Mouse (Mus musculus) spleen, adult 12 weeks (tissue): Measurements from ENCODE around the gene Slc16a5.

Source experiments
- DNase-seq: peaks from one replicate; pipeline ENCODE4 v3.0.0; 2022; ENCODE audit warnings: low spot score

Gene Slc16a5

DNA sequence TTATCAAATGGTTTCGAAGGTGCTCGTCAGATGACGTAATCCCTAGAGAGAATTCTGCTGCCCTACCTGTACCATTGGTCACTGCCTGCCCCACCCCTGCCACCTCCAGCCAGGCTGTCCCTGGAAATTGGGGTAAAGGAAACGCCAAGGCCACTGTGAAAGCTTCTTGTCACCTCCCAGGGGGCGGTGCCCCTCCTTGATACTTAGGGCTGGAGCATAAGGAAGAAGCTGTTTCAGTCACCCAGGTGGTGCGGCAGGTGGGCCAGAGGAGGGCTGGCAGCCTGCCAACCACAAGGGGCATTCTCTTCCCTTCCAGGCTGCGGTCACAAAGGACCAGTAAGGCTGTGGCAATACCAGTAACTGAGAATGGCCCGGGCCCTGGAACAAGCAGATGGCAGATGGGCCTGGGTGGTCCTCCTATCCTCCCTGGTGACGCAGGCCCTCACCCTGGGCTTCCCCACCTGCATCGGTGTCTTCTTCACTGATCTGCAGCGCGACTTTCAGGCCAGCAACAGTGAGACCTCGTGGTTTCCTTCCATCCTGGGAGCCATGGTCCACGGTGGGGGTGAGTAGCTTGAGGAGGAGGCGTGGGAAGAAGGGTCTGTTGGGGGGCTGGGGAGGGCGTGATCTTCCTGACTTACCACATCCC, at the start of gene Slc16a5:
TSS of gene Slc16a5 (plus strand) at position 232 of the 649 bp plus-strand sequence.
- DNase-seq: no peak

DNA sequence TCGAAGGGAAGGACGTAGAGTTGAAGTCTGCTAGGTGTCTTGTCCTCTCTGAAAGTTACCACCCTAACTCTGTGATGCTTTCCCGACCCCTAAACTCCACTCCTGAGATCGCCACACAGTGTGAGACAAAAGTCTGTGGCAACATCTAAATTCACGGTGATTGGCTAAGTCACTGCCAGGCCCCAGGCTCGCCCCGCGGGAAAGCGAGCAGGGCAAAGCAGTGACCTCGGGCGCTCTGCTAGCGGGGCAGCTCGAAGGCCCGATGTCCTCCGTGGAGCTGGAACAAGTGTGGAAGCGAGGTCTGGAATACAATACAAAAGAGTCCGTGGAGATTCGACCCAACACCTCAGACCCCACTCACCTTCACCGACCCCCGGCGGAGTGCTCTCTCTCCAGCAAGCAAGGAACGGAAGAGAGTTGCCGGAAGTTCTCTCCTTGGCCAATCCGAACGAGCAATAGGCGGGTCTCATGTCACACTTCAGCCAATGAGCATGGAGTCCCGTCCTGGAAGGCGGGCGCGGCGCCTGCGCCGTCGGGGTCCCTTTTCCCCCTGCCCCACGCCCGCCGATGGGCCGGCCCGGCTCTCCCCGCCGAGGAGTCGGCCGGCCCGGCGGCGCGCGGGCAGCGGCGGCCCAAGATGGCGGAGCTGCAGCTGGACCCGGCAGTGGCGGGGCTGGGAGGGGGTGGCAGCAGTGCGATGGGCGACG, 42.6 kb upstream of the Slc16a5 start, which contains the start of the genes Atp5h and Kctd2:
TSS of gene Atp5h (minus strand) at position 432 of the 707 bp plus-strand sequence.
TSS of gene Kctd2 (plus strand) at position 598 of the 707 bp plus-strand sequence.
- DNase-seq: peak; percentile 92

DNA sequence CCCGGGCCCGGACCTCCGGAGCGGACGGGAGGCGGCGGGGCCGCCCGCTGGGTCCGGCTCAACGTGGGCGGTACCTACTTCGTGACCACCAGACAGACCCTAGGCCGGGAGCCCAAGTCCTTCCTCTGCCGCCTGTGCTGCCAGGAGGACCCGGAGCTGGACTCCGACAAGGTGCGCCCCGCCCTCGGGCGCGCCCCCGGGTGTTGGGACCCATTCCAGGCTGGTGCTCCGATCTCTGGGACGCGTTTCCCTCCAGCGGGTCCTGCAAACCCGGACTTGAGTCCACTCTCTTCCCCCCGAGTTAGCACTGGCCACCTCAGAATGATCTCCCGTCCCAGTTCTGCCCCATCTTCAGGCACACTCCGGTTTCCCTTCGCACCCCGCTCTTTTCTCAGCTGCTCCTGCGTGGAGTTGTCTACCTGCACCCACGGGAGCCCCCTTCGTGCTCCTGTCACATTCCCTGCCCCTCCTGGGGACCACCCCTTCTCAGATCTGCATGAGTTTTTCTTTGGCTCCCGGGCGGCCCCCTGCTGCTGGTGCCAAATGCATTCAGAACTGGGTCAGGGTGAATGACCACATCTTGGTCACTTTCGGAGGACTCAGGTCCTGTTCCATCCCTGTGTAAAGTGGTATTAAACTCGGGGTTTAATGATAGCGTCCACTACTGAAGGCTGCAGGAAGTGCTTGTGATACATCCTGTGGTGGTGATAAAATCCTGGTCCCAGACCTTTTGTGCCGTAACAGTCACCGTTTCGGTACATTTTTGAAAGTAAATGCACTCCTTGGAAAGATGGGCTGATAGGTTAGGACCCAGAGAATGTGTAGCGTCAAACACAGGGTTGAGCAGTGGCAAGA, 41.7 kb upstream of the Slc16a5 start:
- DNase-seq: peak; percentile 46

DNA sequence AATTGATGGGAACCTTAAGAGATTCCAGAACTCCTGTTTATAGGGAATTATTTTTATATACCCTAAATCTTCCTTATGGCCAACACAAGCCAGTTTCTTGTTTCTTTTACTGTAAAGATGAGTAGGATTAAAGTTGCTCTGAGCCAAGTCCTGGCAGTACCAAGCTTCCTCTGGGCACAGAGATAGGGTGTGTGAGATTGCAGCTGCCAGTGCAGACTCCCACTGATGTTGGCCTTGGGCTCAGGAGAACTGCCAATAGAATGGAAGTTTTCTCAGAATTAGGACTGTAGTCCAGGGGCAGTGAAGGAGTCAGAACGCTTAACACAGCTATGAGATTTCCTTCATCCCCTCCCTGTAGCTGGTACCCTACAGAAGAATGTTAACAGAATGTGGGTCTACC, 40.9 kb upstream of the Slc16a5 start:
- no peak for DNase-seq

- DNase-seq: no peak
Observed at GRCm38 (mm10) chr11:115421972-115422371, 40.3 kb upstream of the Slc16a5 start.

GRCm38 (mm10) chr11:115423091-115423490, 39.2 kb upstream of the Slc16a5 start:
- no peak for DNase-seq

DNA sequence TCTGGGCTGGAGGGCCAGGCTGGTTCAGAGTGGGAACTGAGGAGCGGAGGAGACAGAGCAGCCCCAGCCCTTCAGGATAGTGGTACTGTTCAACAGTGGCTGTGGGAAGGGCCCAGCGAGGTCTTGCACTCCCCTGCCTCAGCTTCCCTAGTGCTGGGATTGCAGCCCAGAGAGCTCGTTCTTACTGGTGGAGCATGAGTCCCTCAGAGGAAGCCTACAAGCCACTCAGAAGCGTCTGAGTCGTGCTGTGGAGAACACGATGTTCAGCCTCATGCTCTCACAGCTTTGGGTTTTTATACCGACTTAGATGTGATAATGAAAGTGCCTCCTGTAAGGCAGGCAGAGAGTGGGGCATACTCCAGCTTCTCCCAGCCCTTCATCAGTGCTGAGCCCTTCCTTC, 37.6 kb upstream of the Slc16a5 start:
- DNase-seq: no peak

DNA sequence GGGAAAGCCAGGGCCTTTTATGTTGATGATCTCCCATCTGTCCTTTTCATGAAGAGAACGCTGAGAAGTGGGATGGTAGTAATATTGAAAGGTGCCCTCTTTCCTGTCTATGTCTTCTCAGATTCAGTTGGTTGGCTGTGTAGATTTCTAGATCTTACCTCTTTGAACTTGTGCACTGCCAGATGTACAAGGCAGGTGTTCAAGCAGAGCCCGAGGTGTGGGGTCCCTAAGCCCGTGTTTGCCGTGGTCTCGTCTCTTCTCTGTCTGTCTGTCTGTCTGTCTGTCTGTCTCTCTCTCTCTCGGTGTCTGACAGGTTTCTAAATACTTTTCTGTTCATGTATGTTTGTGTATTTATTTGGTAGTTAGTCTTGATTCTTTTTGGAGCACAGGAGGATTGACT, 36.6 kb upstream of the Slc16a5 start:
- DNase-seq: no peak

- peak; percentile 33 for DNase-seq
Observed at GRCm38 (mm10) chr11:115427482-115428331, 34.6 kb upstream of the Slc16a5 start.

GRCm38 (mm10) chr11:115429307-115429706, 33.0 kb upstream of the Slc16a5 start:
- no peak for DNase-seq

- DNase-seq: no peak
Observed at GRCm38 (mm10) chr11:115430561-115430960, 31.7 kb upstream of the Slc16a5 start.

DNA sequence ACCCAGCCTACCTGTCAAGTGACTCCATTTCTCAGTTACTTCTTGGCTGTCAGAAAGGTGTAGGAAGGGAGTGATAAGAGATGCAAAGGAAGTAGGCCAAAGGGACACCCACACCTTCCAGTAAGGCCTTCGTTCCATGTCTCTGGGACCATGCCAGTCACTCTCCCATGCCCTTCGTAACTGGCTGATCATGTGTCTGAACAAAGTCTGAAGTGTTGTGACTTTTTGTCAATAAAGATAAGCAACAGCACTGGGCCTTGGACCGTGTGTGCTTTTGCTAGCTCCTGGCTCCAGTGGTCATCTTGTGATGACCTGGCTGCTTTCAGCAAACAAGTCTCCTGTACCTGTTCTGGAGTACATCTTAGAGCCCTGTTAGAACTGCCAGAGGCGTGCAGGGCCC, 29.5 kb upstream of the Slc16a5 start:
- DNase-seq: no peak

- DNase-seq: no peak
Observed at GRCm38 (mm10) chr11:115433342-115433741, 28.9 kb upstream of the Slc16a5 start.

DNA sequence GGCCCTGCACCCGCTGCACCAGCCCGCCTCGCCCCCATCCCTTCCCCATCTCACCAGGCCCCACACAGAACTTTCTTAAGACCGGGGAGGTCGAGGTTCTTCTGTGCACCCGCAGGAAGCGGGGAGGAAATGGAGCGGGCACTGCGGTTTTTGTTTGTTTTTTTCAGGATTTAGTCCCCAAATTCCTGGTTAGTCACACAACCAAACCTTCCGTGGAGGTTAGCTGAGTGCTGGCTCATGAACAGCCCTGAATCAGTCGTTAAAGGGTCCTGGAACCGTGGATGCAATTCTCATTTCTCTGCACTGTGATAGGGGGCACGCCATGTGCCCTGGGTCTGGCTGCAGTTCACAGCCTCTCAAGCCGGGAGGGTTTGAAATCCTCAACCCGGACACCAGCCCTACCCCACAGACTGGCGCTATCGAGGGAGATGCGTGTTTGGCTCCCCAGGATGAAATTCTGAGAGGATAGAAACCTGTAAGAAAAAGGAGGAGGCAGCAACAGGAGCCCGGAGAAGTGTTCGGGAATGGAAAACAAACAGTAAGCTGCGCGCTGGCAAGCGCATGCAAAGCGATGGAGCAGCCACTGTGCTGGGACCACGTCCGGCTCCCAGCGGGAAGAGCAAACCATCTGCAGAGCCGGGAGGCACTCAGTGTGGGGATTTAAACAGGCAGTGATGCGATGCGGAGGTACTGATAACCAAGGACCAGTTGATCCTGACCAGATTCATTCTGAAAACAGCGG, 26.5 kb upstream of the Slc16a5 start:
- no peak for DNase-seq

DNA sequence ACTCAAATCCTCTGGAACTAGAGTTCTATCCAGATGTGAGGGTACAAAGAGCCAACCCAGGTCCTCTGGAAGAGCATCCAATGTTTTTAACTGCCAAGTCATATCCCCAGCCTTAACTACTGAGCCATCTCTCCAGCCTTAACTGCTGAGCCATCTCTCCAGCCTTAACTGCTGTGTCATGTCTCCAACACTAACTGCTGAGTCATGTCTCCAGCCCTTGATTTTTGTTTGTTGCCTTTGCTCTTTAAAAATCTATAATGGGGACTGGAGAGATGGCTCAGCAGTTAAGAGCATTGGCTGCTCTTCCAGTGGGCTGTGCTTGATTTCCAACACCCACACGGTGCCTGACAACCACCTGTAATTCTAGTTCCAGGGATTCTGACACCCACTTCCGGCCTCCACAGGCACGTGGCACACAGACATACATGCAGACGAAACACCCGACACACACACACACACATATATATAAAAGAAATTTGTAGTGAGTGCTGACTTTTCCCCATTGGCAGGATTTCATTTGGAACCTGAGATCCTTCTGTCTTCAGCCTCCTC, 24.6 kb upstream of the Slc16a5 start:
- no peak for DNase-seq

- DNase-seq: no peak
Observed at GRCm38 (mm10) chr11:115439326-115439725, 22.9 kb upstream of the Slc16a5 start.

- no peak for DNase-seq
Observed at GRCm38 (mm10) chr11:115439906-115440595, 22.2 kb upstream of the Slc16a5 start, which contains the start of gene Trim80. Trim80 (plus strand) TSS chr11:115440545.

DNA sequence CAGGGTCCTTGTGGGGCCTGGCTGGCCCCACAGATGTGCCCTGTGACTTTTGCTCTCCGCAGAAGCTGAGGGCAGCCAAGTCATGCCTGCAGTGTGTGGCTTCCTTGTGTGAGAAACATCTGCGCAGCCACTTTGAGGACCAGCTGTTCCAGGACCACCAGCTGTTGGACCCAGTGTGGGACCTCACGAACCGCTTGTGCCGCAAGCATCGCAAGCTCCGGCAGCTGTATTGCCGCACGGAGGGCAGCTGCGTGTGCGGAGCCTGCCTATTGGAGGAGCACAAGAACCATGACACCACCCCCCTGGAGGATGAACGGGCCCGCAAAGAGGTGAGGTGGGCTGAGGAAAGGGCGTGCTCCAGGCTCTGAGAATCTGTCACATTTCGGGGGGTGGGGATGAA, 20.9 kb upstream of the Slc16a5 start:
- DNase-seq: no peak

DNA sequence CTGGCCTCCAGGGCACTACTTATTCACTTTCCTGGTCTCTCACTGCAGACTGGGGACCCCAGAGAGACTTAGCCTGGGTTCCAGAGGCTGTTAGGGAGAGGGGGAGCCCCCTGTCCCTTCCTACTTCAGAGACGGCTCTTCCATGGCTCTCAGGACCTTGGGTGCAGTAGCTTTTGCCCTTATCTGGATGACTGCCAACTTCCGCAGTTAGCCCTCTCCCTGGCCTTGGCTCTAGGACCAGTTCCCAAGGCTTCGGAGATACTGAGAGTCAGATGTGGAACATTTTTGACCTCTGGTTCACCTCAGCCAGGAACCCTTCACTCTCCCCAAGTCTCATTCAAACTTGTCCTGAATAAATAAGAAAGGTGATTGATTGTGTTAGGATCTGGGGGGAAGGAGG, 15.4 kb upstream of the Slc16a5 start:
- no peak for DNase-seq

- no peak for DNase-seq
Observed at GRCm38 (mm10) chr11:115447321-115447885, 14.9 kb upstream of the Slc16a5 start.
